24 mouse cellular contexts compared by ENCODE assay signal in the genomic region with DNA sequence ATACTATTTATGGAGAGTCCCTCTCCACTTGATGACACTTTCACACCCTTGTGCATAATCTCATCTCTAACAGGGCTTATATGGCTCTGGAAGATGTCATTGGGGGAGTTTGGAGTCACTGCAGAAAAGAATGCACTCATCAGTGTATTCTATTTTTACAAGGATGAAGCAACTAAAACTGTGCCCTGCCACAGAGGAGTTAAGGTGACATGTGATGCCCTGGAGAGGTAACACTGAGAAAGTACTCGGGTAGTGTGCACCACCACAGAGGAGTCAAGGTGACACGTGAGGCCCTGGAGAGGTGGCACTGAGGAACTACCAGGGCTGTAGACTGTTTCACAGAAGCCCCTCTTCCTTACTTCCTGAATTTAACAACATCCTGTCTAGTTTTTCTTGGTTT.
"Had no signal": no experiment of that assay in that cellular context is flagged by ENCODE, and none has a peak within 500 bp of the region (broad histone marks: within the 10 kb centered on the region; RNA-seq: fewer than 3 reads in every experiment).

No protein-coding gene starts in this region.

- DNase-seq: kidney, postnatal 25 days; layer of hippocampus, adult 9-11 months; liver; lung, adult 18-20 months; lung, postnatal 10 days; lung, postnatal 36 days; retina, postnatal 1 day; right cerebral cortex, postnatal 25 days; spleen, adult 18-20 months; thymus, postnatal 25 days had no signal

- H3K27me3 ChIP-seq: limb, embryonic 13.5 days; liver, embryonic 12.5 days; liver, embryonic 15.5 days; lung, embryonic 15.5 days; megakaryocyte, embryonic 14.5 days; midbrain, embryonic 13.5 days; neural tube, embryonic 13.5 days; stomach, embryonic 15.5 days had no signal

- H3K4me2 ChIP-seq: limb, embryonic 13.5 days; liver, embryonic 12.5 days; liver, embryonic 15.5 days; lung, embryonic 15.5 days; midbrain, embryonic 13.5 days; neural tube, embryonic 13.5 days; stomach, embryonic 15.5 days had no signal

- ATAC-seq: liver, embryonic 12.5 days; midbrain, embryonic 13.5 days; midbrain, embryonic 16.5 days had no signal

- H3K4me3 ChIP-seq: layer of hippocampus, adult 2 months; limb, embryonic 10.5 days; limb, embryonic 13.5 days; liver, embryonic 12.5 days; liver, embryonic 15.5 days; lung, embryonic 15.5 days; megakaryocyte, embryonic 14.5 days; midbrain, embryonic 10.5 days; midbrain, embryonic 13.5 days; myocyte; neural tube, embryonic 13.5 days; stomach, embryonic 15.5 days had no signal

- H3K4me1 ChIP-seq: limb, embryonic 10.5 days; limb, embryonic 13.5 days; liver, embryonic 12.5 days; liver, embryonic 15.5 days; lung, embryonic 15.5 days; megakaryocyte, embryonic 14.5 days; midbrain, embryonic 10.5 days; midbrain, embryonic 13.5 days; neural tube, embryonic 13.5 days; stomach, embryonic 15.5 days had no signal

- H3K9me3 ChIP-seq: limb, embryonic 10.5 days; limb, embryonic 13.5 days; liver, embryonic 12.5 days; liver, embryonic 15.5 days; lung, embryonic 15.5 days; megakaryocyte, embryonic 14.5 days; midbrain, embryonic 10.5 days; midbrain, embryonic 13.5 days; neural tube, embryonic 13.5 days; stomach, embryonic 15.5 days had no signal

- H3K36me3 ChIP-seq: limb, embryonic 10.5 days; limb, embryonic 13.5 days; liver, embryonic 12.5 days; liver, embryonic 15.5 days; lung, embryonic 15.5 days; midbrain, embryonic 10.5 days; midbrain, embryonic 13.5 days; neural tube, embryonic 13.5 days; stomach, embryonic 15.5 days had no signal

- H3K9ac ChIP-seq: limb, embryonic 13.5 days; liver, embryonic 12.5 days; liver, embryonic 15.5 days; lung, embryonic 15.5 days; midbrain, embryonic 13.5 days; neural tube, embryonic 13.5 days; stomach, embryonic 15.5 days had no signal

- H3K27ac ChIP-seq: kidney, postnatal 0 days; layer of hippocampus, adult 2 months; limb, embryonic 10.5 days; limb, embryonic 13.5 days; liver, embryonic 12.5 days; liver, embryonic 15.5 days; lung, embryonic 15.5 days; midbrain, embryonic 10.5 days; midbrain, embryonic 13.5 days; neural tube, embryonic 13.5 days; stomach, embryonic 15.5 days had no signal
